Mouse (Mus musculus): ENCODE data around the gene Zfp354a. TPM values are rescaled to one million over a fixed set of nuclear protein-coding genes. Genes with fewer than 3 reads are reported as not detected.
"Not testable (repeated sequence)": the region's sequence is repeated elsewhere in the genome, so short reads cannot be mapped to it uniquely, and the experiment has no call there.

The Zfp354a gene
- polyA plus RNA-seq (2012; ENCODE audit: insufficient read depth, insufficient read length, low replicate concordance, missing spikeins), result not detected in 2 replicates

DNA sequence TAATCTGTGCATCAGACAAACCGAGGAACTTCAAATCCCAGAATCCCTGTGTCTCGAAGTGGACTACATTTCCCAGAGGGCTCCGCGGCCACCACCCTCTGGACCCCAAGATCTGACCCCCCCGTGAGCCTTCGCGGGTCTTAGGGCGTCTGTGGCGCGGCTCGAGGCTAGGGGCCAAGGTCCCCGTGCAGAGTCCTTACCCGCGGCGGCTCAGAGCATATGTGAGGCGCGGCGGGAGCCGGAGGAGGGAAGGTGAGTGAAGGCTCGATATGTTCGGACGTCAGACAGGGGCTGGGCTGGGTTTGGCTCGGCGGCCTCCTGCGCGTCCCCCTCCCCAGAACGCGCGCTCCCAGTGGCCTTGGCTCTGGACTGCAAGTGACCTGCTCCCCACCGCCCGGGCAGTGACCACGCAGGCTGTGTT, at the start of gene Zfp354a:
TSS of gene Zfp354a (plus strand) at position 107 of the 421 bp plus-strand sequence.
- TF ChIP-seq CTCF (IDR thresholded peaks at IDR 0.05; ENCODE audit: insufficient read depth, low read depth, low read length) (no peak), POLR2A (IDR thresholded peaks at IDR 0.05; ENCODE audit: insufficient read depth, low read depth, low read length) (0 out of 2 replicates have a peak, but pooled peaks have one; percentile 43)
- peaks cover 12% of the 10 kb centered on the region for H3K4me1 ChIP-seq (ENCODE audit: control insufficient read depth, insufficient read depth, low read length)
- under 1% methylated on average over 32 of the region's 32 CpGs for WGBS
- H3K4me3 ChIP-seq (ENCODE audit: insufficient read depth, low read depth, low read length), result peak within 1 kb of the TSS; percentile 72
- H3K27ac ChIP-seq (ENCODE audit: insufficient read depth, low read depth, low read length), result 0 out of 2 replicates have a peak within 1 kb of the TSS, but pooled peaks have one; percentile 11

- H3K4me3 ChIP-seq (ENCODE audit: insufficient read depth, low read depth, low read length), result no peak overlapping the region
- TF ChIP-seq CTCF (IDR thresholded peaks at IDR 0.05; ENCODE audit: insufficient read depth, low read depth, low read length) (no peak), POLR2A (IDR thresholded peaks at IDR 0.05; ENCODE audit: insufficient read depth, low read depth, low read length) (no peak)
- H3K4me1 ChIP-seq (ENCODE audit: control insufficient read depth, insufficient read depth, low read length), result no peaks in the 10 kb centered on the region
- WGBS, result 37% methylated on average over 5 of the region's 5 CpGs
- H3K27ac ChIP-seq (ENCODE audit: insufficient read depth, low read depth, low read length), result no peak overlapping the region
Measured at GRCm38 (mm10) chr11:51011821-51012220, 47.2 kb upstream of the Zfp354a start.

- Histone ChIP-seq H3K4me1 (ENCODE audit: control insufficient read depth, insufficient read depth, low read length) (no peaks in the 10 kb centered on the region), H3K4me3 (ENCODE audit: insufficient read depth, low read depth, low read length) (no peak within 1 kb of the TSS), H3K27ac (ENCODE audit: insufficient read depth, low read depth, low read length) (no peak within 1 kb of the TSS)
- no peak for TF ChIP-seq CTCF (IDR thresholded peaks at IDR 0.05; ENCODE audit: insufficient read depth, low read depth, low read length)
- 56% methylated on average over 1 of the region's 1 CpGs for WGBS
Measured at GRCm38 (mm10) chr11:51013936-51014335, 45.1 kb upstream of the Zfp354a start, which contains the start of gene Olfr54. TSS of gene Olfr54 (plus strand) at chr11:51014236.

DNA sequence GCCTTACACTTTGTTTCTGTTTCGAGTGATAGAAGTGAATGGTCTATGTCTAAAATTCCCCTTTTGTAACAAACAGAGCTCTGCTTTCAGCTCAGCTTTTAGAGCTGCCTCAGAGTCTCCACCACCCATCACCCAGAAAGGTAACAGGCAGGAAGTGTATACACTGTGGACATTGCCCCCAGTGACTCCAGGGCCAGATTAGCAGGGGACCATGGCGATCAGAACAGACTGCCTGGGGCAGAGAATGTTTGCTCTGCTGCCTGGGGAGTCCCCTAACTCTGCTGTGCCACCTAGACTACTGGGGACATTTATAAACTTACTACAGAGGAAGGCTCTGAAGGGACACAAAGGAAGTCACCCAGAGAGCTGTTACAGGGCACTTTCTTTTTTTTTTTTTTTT, 42.7 kb upstream of the Zfp354a start:
- H3K4me3 ChIP-seq (ENCODE audit: insufficient read depth, low read depth, low read length), result no peak overlapping the region
- TF ChIP-seq CTCF (IDR thresholded peaks at IDR 0.05; ENCODE audit: insufficient read depth, low read depth, low read length) (no peak), POLR2A (IDR thresholded peaks at IDR 0.05; ENCODE audit: insufficient read depth, low read depth, low read length) (no peak)
- no peaks in the 10 kb centered on the region for H3K4me1 ChIP-seq (ENCODE audit: control insufficient read depth, insufficient read depth, low read length)
- WGBS, result 57% methylated on average over 2 of the region's 2 CpGs
- no peak overlapping the region for H3K27ac ChIP-seq (ENCODE audit: insufficient read depth, low read depth, low read length)

GRCm38 (mm10) chr11:51026811-51027210, 32.2 kb upstream of the Zfp354a start:
- not testable (repeated sequence) for H3K27ac ChIP-seq (ENCODE audit: insufficient read depth, low read depth, low read length); H3K4me3 ChIP-seq (ENCODE audit: insufficient read depth, low read depth, low read length); H3K4me1 ChIP-seq (ENCODE audit: control insufficient read depth, insufficient read depth, low read length)
- 84% methylated on average over 11 of the region's 11 CpGs for WGBS

- not testable (repeated sequence) for H3K27ac ChIP-seq (ENCODE audit: insufficient read depth, low read depth, low read length)
- WGBS, result 77% methylated on average over 8 of the region's 8 CpGs
Measured at GRCm38 (mm10) chr11:51029381-51029780, 29.7 kb upstream of the Zfp354a start.

GRCm38 (mm10) chr11:51030225-51030624, 28.8 kb upstream of the Zfp354a start:
- H3K4me1 ChIP-seq (ENCODE audit: control insufficient read depth, insufficient read depth, low read length), result no peaks in the 10 kb centered on the region
- 74% methylated on average over 2 of the region's 2 CpGs for WGBS
- H3K4me3 ChIP-seq (ENCODE audit: insufficient read depth, low read depth, low read length), result no peak overlapping the region
- TF ChIP-seq POLR2A (IDR thresholded peaks at IDR 0.05; ENCODE audit: insufficient read depth, low read depth, low read length) (no peak), CTCF (IDR thresholded peaks at IDR 0.05; ENCODE audit: insufficient read depth, low read depth, low read length) (no peak)
- no peak overlapping the region for H3K27ac ChIP-seq (ENCODE audit: insufficient read depth, low read depth, low read length)

More at GRCm38 (mm10) chr11:51029381-51029780, 29.7 kb upstream of the Zfp354a start:
- not testable (repeated sequence) for H3K4me1 ChIP-seq (ENCODE audit: control insufficient read depth, insufficient read depth, low read length); H3K4me3 ChIP-seq (ENCODE audit: insufficient read depth, low read depth, low read length)

GRCm38 (mm10) chr11:51032851-51033250, 26.2 kb upstream of the Zfp354a start:
- TF ChIP-seq POLR2A (IDR thresholded peaks at IDR 0.05; ENCODE audit: insufficient read depth, low read depth, low read length), result no peak
- no peak for TF ChIP-seq CTCF (IDR thresholded peaks at IDR 0.05; ENCODE audit: insufficient read depth, low read depth, low read length)
- Histone ChIP-seq H3K4me3 (ENCODE audit: insufficient read depth, low read depth, low read length) (no peak overlapping the region), H3K27ac (ENCODE audit: insufficient read depth, low read depth, low read length) (no peak overlapping the region), H3K4me1 (ENCODE audit: control insufficient read depth, insufficient read depth, low read length) (no peaks in the 10 kb centered on the region)
- WGBS, result 15% methylated on average over 1 of the region's 1 CpGs

DNA sequence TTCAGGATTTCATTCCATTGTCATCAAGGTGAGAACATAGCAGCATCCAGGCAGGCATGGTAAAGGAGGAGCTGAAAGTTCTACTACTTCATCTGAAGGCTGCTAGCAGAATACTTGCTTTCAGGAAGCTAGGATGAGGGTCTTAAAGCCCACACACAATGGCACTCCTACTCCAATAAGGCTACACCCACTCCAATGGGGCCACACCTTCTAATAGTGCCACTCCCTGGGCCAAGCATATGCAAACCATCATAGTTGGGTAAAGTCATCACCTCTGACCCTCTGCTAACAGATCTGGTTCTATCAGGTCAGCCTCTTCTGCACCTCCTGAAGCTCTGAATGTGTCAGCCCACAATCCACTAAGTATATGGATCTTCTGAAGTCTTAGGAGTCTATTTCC, 24.9 kb upstream of the Zfp354a start:
- not testable (repeated sequence) for H3K4me3 ChIP-seq (ENCODE audit: insufficient read depth, low read depth, low read length)

GRCm38 (mm10) chr11:51035951-51036350, 23.1 kb upstream of the Zfp354a start:
- TF ChIP-seq POLR2A (IDR thresholded peaks at IDR 0.05; ENCODE audit: insufficient read depth, low read depth, low read length) (no peak), CTCF (IDR thresholded peaks at IDR 0.05; ENCODE audit: insufficient read depth, low read depth, low read length) (no peak)
- Histone ChIP-seq H3K4me1 (ENCODE audit: control insufficient read depth, insufficient read depth, low read length) (no peaks in the 10 kb centered on the region), H3K27ac (ENCODE audit: insufficient read depth, low read depth, low read length) (no peak overlapping the region), H3K4me3 (ENCODE audit: insufficient read depth, low read depth, low read length) (no peak overlapping the region)
- WGBS, result 90% methylated on average over 2 of the region's 2 CpGs

More for the DNA sequence above, 24.9 kb upstream of the Zfp354a start:
- not testable (repeated sequence) for H3K27ac ChIP-seq (ENCODE audit: insufficient read depth, low read depth, low read length); H3K4me1 ChIP-seq (ENCODE audit: control insufficient read depth, insufficient read depth, low read length)

DNA sequence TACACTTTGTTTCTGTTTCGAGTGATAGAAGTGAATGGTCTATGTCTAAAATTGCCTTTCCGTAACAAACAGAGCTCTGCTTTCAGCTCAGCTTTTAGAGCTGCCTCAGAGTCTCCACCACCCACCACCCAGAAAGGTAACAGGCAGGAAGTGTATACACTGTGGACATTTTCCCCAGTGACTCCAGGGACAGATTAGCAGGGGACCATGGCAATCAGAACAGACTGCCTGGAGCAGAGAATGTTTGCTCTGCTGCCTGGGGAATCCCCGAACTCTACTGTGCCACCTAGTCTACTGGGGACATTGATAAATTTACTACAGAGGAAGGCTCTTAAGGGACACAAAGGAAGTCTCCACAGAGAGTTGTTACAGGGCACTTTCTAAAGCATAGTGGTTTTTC, 14.3 kb upstream of the Zfp354a start:
- not testable (repeated sequence) for H3K27ac ChIP-seq (ENCODE audit: insufficient read depth, low read depth, low read length); H3K4me3 ChIP-seq (ENCODE audit: insufficient read depth, low read depth, low read length); H3K4me1 ChIP-seq (ENCODE audit: control insufficient read depth, insufficient read depth, low read length)
- WGBS, result 65% methylated on average over 3 of the region's 3 CpGs

DNA sequence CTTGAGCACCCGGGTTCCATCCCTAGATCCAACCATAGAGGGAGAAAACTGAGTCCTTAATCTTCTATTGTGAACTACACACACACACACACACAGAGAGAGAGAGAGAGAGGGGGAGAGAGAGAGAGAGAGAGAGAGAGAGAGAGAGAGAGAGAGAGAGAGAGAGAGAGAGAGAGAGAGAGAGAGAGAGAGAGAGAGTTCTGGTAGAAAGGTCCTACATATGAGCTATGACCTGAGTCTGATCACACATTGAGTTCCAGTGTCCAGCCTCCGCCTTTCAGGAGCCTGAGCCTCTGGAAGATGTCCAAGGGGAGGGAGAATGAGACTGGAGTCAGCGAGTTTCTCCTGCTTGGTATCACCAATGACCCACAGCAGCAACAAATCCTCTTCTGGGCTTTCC, 11.2 kb upstream of the Zfp354a start, which contains the start of gene Olfr1375:
TSS of gene Olfr1375 (plus strand) at position 301 of the 400 bp plus-strand sequence.
- 72% methylated on average over 3 of the region's 3 CpGs for WGBS
- H3K4me1 ChIP-seq (ENCODE audit: control insufficient read depth, insufficient read depth, low read length); H3K27ac ChIP-seq (ENCODE audit: insufficient read depth, low read depth, low read length); H3K4me3 ChIP-seq (ENCODE audit: insufficient read depth, low read depth, low read length): not testable (repeated sequence)
